Mouse (Mus musculus) heart, postnatal 0 days (tissue): ENCODE measurements around the gene Traf3. TPM values are rescaled to one million over a fixed set of nuclear protein-coding genes. Genes with fewer than 3 reads are reported as not detected.
A peak's percentile ranks its signal among the peaks of the same experiment; 100 is the strongest.

Experiments used
- ATAC-seq: fragments of 200-750 bp; cut with Nextera tagmentation; 2 replicates; pipeline ENCODE4 v1.8.0; 2017; ENCODE audit warnings: low read depth, moderate number of reproducible peaks, moderate library complexity; ENCODE audit not compliant: insufficient read depth
- DNase-seq: peaks from one replicate; pipeline ENCODE4 v3.0.0-alpha.2; 2016; ENCODE audit warnings: low spot score
- H3K27ac ChIP-seq: fragments of 300-500 bp; sonication (generic); 2 replicates; pipeline ENCODE4 v1.5.1; 2014; ENCODE audit warnings: low read depth, mild to moderate bottlenecking
- H3K27me3 ChIP-seq: fragments of 300-500 bp; sonication (generic); 2 replicates; pipeline ENCODE4 v1.6.1; 2014; ENCODE audit warnings: low read length, mixed read lengths; ENCODE audit not compliant: control insufficient read depth, insufficient read depth
- H3K36me3 ChIP-seq: fragments of 300-500 bp; sonication (generic); replicated peaks from 2 replicates; pipeline ENCODE4 v1.6.1; 2014; ENCODE audit warnings: low read length, mixed read lengths; ENCODE audit not compliant: control insufficient read depth, insufficient read depth
- H3K4me1 ChIP-seq: fragments of 300-500 bp; sonication (generic); 2 replicates; pipeline ENCODE4 v1.6.1; 2014; ENCODE audit warnings: antibody characterized with exemption; ENCODE audit not compliant: control insufficient read depth, insufficient read depth
- H3K4me2 ChIP-seq: fragments of 300-500 bp; sonication (generic); 2 replicates; pipeline ENCODE4 v1.6.1; 2014; ENCODE audit warnings: low read depth, mild to moderate bottlenecking, low read length, moderate library complexity
- H3K4me3 ChIP-seq: fragments of 300-500 bp; sonication (generic); 2 replicates; pipeline ENCODE4 v1.5.1; 2014; ENCODE audit warnings: low read depth, low read length
- H3K9ac ChIP-seq: fragments of 300-500 bp; sonication (generic); replicated peaks from 2 replicates; pipeline ENCODE4 v1.6.1; 2014; ENCODE audit warnings: low read depth, low read length, mixed read lengths
- H3K9me3 ChIP-seq: fragments of 300-500 bp; sonication (generic); replicated peaks from 2 replicates; pipeline ENCODE4 v1.6.1; 2016; ENCODE audit warnings: low read length; ENCODE audit not compliant: control insufficient read depth
- CTCF ChIP-seq: IDR thresholded peaks from 2 replicates; pipeline ENCODE4 v1.5.1; 2016; ENCODE audit warnings: antibody characterized with exemption, control low read depth, low read depth
- EP300 ChIP-seq: IDR thresholded peaks from 2 replicates; pipeline ENCODE4 v1.6.1; 2016; ENCODE audit warnings: antibody characterized with exemption, low read depth
- WGBS: fragments of 180-500 bp; shearing (Covaris S2); extraction: QIAGEN DNeasy Blood & Tissue Kit; methylation state at CpG from one replicate; pipeline ENCODE4 v1.1.7; 2014; 5-methylcytosine and 5-hydroxymethylcytosine counted together
- polyA plus RNA-seq: library from polyadenylated mRNA; unstranded; fragments of >200 nt; fragmentation: Nextera tagmentation; extraction: Ambion mirVana; gene quantifications from 2 replicates; pipeline ENCODE4 v1.2.1, GENCODE M21; 2015
- total RNA-seq: library from RNA; depleted of rRNA; stranded (reverse); fragments of >200 nt; gene quantifications from 2 replicates; pipeline ENCODE4 v1.2.3, GENCODE M21; 2014; ENCODE audit warnings: low replicate concordance; rRNA removed

Traf3 gene
- total RNA-seq = 7.2 and 8.3 TPM in 2 replicates
- polyA plus RNA-seq = 2.9 and 3.2 TPM in 2 replicates

GRCm38 (mm10) chr12:111165831-111166591 is at the start of gene Traf3:
Gene Traf3, plus strand, starts transcription at chr12:111166370.
- Histone ChIP-seq H3K9ac (peak within 1 kb of the TSS; percentile 70), H3K4me3 (peak within 1 kb of the TSS; percentile 77), H3K27ac (peak within 1 kb of the TSS; percentile 61), H3K9me3 (no peaks in the 10 kb centered on the region), H3K36me3 (no peaks in the 10 kb centered on the region), H3K27me3 (no peaks in the 10 kb centered on the region), H3K4me2 (peak within 1 kb of the TSS; percentile 94), H3K4me1 (0 out of 2 replicates have a peak, but pooled peaks cover 22% of the 10 kb centered on the region)
- TF ChIP-seq CTCF = no peak
- TF ChIP-seq EP300 = no peak
- DNase-seq (peak; percentile 60), ATAC-seq (peak; percentile 62)
- WGBS = 5% methylated on average over 60 of the region's 105 CpGs

- Histone ChIP-seq H3K9ac (no peak overlapping the region), H3K4me3 (no peak overlapping the region), H3K27ac (no peak overlapping the region), H3K4me2 (no peak overlapping the region), H3K36me3 (peaks cover 39% of the 10 kb centered on the region), H3K27me3 (no peaks in the 10 kb centered on the region), H3K9me3 (no peaks in the 10 kb centered on the region), H3K4me1 (no peaks in the 10 kb centered on the region)
- 97% methylated on average over 5 of the region's 5 CpGs for WGBS
- no peak for TF ChIP-seq EP300
- no peak for TF ChIP-seq CTCF
- DNase-seq (no peak), ATAC-seq (no peak)
Measured at GRCm38 (mm10) chr12:111119506-111120085, 46.6 kb upstream of the Traf3 start.

- ATAC-seq (no peak), DNase-seq (no peak)
- Histone ChIP-seq H3K4me3 (no peak overlapping the region), H3K9ac (no peak overlapping the region), H3K36me3 (peaks cover 35% of the 10 kb centered on the region), H3K4me2 (no peak overlapping the region), H3K27ac (no peak overlapping the region), H3K27me3 (no peaks in the 10 kb centered on the region), H3K4me1 (no peaks in the 10 kb centered on the region), H3K9me3 (no peaks in the 10 kb centered on the region)
- 87% methylated on average over 9 of the region's 9 CpGs for WGBS
- TF ChIP-seq CTCF (no peak), EP300 (no peak)
Measured at GRCm38 (mm10) chr12:111120976-111121645, 45.1 kb upstream of the Traf3 start.

- TF ChIP-seq EP300 (no peak), CTCF (peak; percentile 47)
- H3K9me3 ChIP-seq = no peaks in the 10 kb centered on the region
- ATAC-seq = no peak
- no peak overlapping the region for H3K27ac ChIP-seq
- H3K4me2 ChIP-seq = no peak overlapping the region
- DNase-seq = no peak
- peaks cover 22% of the 10 kb centered on the region for H3K36me3 ChIP-seq
- H3K27me3 ChIP-seq = no peaks in the 10 kb centered on the region
- H3K4me1 ChIP-seq = no peaks in the 10 kb centered on the region
- H3K4me3 ChIP-seq = no peak overlapping the region
- H3K9ac ChIP-seq = no peak overlapping the region
Measured at GRCm38 (mm10) chr12:111122332-111122852, 43.8 kb upstream of the Traf3 start.

- Histone ChIP-seq H3K36me3 (0 out of 2 replicates have a peak, but pooled peaks cover under 1% of the 10 kb centered on the region), H3K9ac (no peak overlapping the region), H3K4me2 (no peak overlapping the region), H3K4me1 (no peaks in the 10 kb centered on the region), H3K9me3 (no peaks in the 10 kb centered on the region), H3K27me3 (no peaks in the 10 kb centered on the region), H3K27ac (no peak overlapping the region), H3K4me3 (no peak overlapping the region)
- ATAC-seq (no peak), DNase-seq (no peak)
- TF ChIP-seq EP300 (no peak), CTCF (no peak)
- 78% methylated on average over 14 of the region's 14 CpGs for WGBS
Measured at GRCm38 (mm10) chr12:111124601-111125260, 41.4 kb upstream of the Traf3 start.
